Mouse (Mus musculus) activated CD4-positive, CD25-positive, alpha-beta regulatory T cell, adult 9 weeks (primary cell): Measurements from ENCODE around the gene Zfp422. TPM values are rescaled to one million over a fixed set of nuclear protein-coding genes. Genes with fewer than 3 reads are reported as not detected.

Experiments used
- polyA plus RNA-seq: library from polyadenylated mRNA; unstranded; fragments of 100-300 nt; shearing (Covaris generic); gene quantifications from one replicate; pipeline ENCODE4 v1.2.1, GENCODE M21; 2017

Zfp422 gene
- polyA plus RNA-seq, result 38.0 TPM

DNA sequence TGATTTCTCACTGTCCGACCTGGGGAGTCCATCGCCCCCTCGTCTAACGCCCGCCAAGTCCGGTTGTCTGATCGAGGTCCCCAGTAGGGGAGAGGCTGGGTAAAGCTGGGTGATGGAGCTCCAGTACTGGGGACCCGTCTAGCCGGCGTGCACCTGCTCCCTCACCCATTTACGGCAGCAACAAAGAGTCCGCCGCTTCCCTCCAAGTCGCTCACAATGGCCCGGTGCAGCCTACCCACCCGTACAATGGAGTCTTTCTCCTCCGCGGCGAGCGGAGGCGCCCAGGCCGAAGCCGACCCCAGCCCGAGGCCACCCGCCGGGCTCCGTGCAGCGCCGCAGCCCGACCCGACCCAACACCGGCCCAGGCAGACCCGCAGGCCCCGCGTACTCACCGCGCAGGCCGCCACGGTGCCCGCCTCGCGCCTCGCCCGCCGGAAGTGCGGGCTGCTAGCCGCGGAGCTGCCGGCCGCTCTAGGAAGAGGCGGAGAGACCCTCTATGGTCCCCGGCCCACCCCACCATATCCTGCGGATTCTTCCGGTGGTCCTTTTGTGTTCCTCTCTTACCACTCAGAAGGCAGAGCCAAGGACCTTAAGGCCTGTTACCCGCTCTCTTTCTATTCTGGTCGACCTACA is at the start of gene Zfp422:
Gene Zfp422, minus strand, starts transcription at position 461 of the 633 bp plus-strand sequence.

DNA sequence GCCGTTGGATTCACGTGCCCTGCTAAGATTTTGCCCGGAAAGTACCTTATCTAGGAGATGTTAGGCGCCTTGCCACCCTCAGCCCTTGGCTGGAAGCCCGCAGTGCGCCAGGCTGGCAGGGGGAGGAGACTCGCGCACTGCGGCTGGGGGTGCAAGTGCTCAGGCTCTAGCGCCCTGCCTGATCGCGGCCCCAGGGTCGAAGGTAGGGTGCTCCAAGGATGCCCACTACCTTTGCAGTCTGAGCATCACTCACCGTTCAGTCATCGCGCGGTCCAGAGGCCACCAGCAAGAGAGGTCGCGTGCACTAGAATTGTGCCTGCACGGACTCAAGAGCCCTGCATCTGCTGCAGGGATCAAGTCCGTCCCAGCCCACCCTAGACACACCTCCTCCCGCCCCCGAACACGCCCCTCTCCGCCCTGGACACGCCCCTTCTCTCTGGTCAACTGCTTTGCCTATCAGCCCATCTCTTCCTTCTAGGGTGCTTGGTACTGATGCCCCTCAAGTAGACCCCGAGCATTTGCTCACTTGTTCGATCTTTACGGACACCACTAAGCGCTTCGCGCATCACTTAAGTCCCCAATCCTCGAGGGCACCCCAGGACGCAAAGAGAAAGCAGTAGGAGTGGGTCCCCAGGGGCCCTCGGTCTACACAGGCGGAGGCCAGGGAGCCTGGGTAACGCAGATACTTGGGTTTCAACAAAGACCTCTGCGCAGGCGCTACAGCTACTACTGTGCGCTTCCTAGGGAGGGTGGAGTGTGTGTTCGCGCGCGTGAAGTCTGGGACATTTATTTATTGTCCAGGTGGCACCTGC is 44.9 kb upstream of the Zfp422 start, which contains the start of gene Rassf4:
Gene Rassf4, minus strand, starts transcription at position 482 of the 812 bp plus-strand sequence.

DNA sequence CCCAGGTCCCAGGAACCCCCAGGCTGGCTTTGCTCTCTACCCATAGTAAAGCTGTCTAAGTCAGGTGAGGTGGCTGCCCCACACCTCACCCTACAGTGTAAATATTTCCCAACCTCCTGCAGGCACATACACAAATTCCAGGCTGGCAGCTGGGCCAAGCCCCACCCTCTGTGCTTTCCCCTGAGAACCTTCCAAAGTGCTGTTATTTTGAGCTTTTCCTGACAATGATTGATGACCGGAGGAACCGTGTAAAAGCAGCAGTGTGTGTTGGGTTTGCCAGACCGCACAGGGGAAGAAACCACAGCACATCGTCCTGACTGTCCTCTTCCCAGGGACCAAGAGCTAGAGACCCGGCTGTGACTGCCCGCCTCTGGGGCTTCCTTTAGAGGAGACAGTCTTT is 21.6 kb upstream of the Zfp422 start, which contains the start of gene Depp1:
Gene Depp1, plus strand, starts transcription at position 204 of the 400 bp plus-strand sequence.

DNA sequence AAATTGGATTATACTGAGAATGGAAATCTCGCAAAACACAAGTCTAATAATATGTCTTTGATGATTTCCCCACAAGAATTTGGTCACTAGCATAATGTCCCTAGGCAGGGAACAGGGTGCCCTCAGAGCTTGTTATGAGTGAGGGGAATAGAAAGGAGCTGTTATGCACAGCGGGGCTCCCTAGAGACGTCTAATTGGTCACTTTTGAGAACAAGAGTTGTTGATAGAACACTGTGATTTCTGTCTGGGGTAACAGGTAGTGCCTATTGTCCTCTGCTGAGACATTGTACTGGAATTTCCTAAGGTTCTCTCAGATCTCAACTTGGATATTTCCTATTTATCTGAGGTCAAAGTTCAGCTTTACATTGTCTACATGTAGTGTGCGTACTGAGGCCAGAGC is 44.7 kb downstream of the Zfp422 start, which contains the start of gene Olfr215:
Gene Olfr215, minus strand, starts transcription at position 101 of the 400 bp plus-strand sequence.

Other genes starting within 250 kb of the Zfp422 start
- gene Alox5, start 167.8 kb downstream of the Zfp422 start, polyA plus RNA-seq, result not detected
- gene Olfr211, start 139.9 kb downstream of the Zfp422 start, polyA plus RNA-seq, result not detected
- gene Olfr212, start 122.5 kb downstream of the Zfp422 start, polyA plus RNA-seq, result not detected
- gene Olfr213, start 90.5 kb downstream of the Zfp422 start, polyA plus RNA-seq, result not detected
- 0.21 TPM for gene Gm5580, start 77.9 kb downstream of the Zfp422 start, polyA plus RNA-seq
- not detected for gene Olfr214, start 74.8 kb downstream of the Zfp422 start, polyA plus RNA-seq
- not detected for gene Olfr215, start 44.8 kb downstream of the Zfp422 start, polyA plus RNA-seq
- gene Depp1, start 21.6 kb upstream of the Zfp422 start, polyA plus RNA-seq, result not detected
- gene Rassf4, start 45.0 kb upstream of the Zfp422 start, polyA plus RNA-seq, result 3.5 TPM
- gene Tmem72, start 87.9 kb upstream of the Zfp422 start, polyA plus RNA-seq, result 0.02 TPM